Mouse (Mus musculus) CH12.LX (cell line): Measurements from ENCODE around the gene Syne1. TPM values are rescaled to one million over a fixed set of nuclear protein-coding genes. Genes with fewer than 3 reads are reported as not detected.

Experiments
- DNase-seq: peaks from one replicate; pipeline ENCODE4 v3.0.0-alpha.2; 2013; ENCODE audit errors: extremely low read depth
- H3K27ac ChIP-seq: 2 replicates; pipeline ENCODE4 v1.5.1; 2012; ENCODE audit warnings: low read depth, mild to moderate bottlenecking, control low read depth, moderate library complexity; ENCODE audit not compliant: insufficient read depth
- H3K27me3 ChIP-seq: replicated peaks from 2 replicates; pipeline ENCODE3; 2012; ENCODE audit warnings: inconsistent platforms
- H3K36me3 ChIP-seq, 2 experiments: replicated peaks in 1 of 2; 2 replicates each; pipeline versions ENCODE3 to v1.6.1; 2012; ENCODE audit warnings: inconsistent platforms in 1 of 2, low read length in 1 of 2, mild to moderate bottlenecking in 1 of 2, mixed read lengths in 1 of 2, moderate library complexity in 1 of 2; ENCODE audit not compliant: control insufficient read depth in 1 of 2, insufficient read depth in 1 of 2
- H3K4me1 ChIP-seq, 2 experiments: 2 replicates each; pipeline ENCODE4 v1.6.1; 2012; ENCODE audit warnings: inconsistent platforms in 1 of 2, moderate library complexity in 1 of 2; ENCODE audit not compliant: insufficient read depth in 2 of 2, control insufficient read depth in 1 of 2
- H3K4me2 ChIP-seq: 2 replicates; pipeline ENCODE4 v1.6.1; 2012; ENCODE audit warnings: low read depth, mild to moderate bottlenecking, control low read depth; ENCODE audit not compliant: poor library complexity, insufficient read depth, severe bottlenecking
- H3K4me3 ChIP-seq, 3 experiments: fragments of 150-350 bp in 1 of 3; sonication (generic) in 1 of 3; replicated peaks in 1 of 3; 2 replicates each; pipeline versions ENCODE3 to v1.5.1; 2011 to 2012; ENCODE audit warnings: low read depth in 2 of 3, low read length in 2 of 3, mild to moderate bottlenecking in 2 of 3, moderate library complexity in 2 of 3, control low read depth in 1 of 3, improper control_type of control experiment in 1 of 3, inconsistent platforms in 1 of 3, mixed read lengths in 1 of 3; ENCODE audit not compliant: poor library complexity in 1 of 3
- H3K79me2 ChIP-seq: replicated peaks from 2 replicates; pipeline ENCODE4 v1.6.1; 2012; ENCODE audit warnings: mild to moderate bottlenecking, moderate library complexity; ENCODE audit not compliant: control insufficient read depth, poor library complexity, insufficient read depth, severe bottlenecking; ENCODE audit errors: extremely low read depth
- H3K9ac ChIP-seq: 2 replicates; pipeline ENCODE4 v1.6.1; 2012; ENCODE audit warnings: low read depth, mild to moderate bottlenecking, control low read depth, moderate library complexity; ENCODE audit not compliant: insufficient read depth
- H3K9me3 ChIP-seq: replicated peaks from 2 replicates; pipeline ENCODE3; 2012; ENCODE audit warnings: low read length, inconsistent platforms, mixed read lengths
- CHD2 ChIP-seq: IDR thresholded peaks from 2 replicates; pipeline ENCODE4 v1.6.1; 2011; ENCODE audit warnings: low read length, improper control_type of control experiment
- CTCF ChIP-seq, 2 experiments: IDR thresholded peaks in 1 of 2; conservative IDR thresholded peaks in 1 of 2; 2 replicates each; pipeline ENCODE4 v1.5.1; 2011 to 2012; ENCODE audit warnings: low read depth in 2 of 2, low read length in 2 of 2, improper control_type of control experiment in 1 of 2, inconsistent platforms in 1 of 2, mild to moderate bottlenecking in 1 of 2, moderate library complexity in 1 of 2
- HCFC1 ChIP-seq: IDR thresholded peaks from 2 replicates; pipeline ENCODE4 v1.6.1; 2012; ENCODE audit warnings: low read depth, mild to moderate bottlenecking, inconsistent platforms, low read length, improper control_type of control experiment
- JUND ChIP-seq: conservative IDR thresholded peaks from 2 replicates; pipeline ENCODE4 v1.6.1; 2011; ENCODE audit warnings: low read depth, low read length, improper control_type of control experiment
- MEF2A ChIP-seq: IDR thresholded peaks from 2 replicates; pipeline ENCODE4 v1.6.1; 2014; ENCODE audit warnings: low read depth, mild to moderate bottlenecking, inconsistent platforms, low read length, improper control_type of control experiment, borderline replicate concordance
- NRF1 ChIP-seq: IDR thresholded peaks from 2 replicates; pipeline ENCODE4 v1.6.1; 2014; ENCODE audit warnings: low read depth, mild to moderate bottlenecking, inconsistent platforms, low read length, improper control_type of control experiment, moderate library complexity
- POLR2AphosphoS2 ChIP-seq: IDR thresholded peaks from 2 replicates; pipeline ENCODE4 v1.6.1; 2011; ENCODE audit warnings: low read depth, low read length, improper control_type of control experiment
- RAD21 ChIP-seq: IDR thresholded peaks from 2 replicates; pipeline ENCODE4 v1.6.1; 2011; ENCODE audit warnings: low read depth, mild to moderate bottlenecking, low read length, improper control_type of control experiment, moderate library complexity
- SIN3A ChIP-seq: IDR thresholded peaks from 2 replicates; pipeline ENCODE4 v1.6.1; 2012; ENCODE audit warnings: low read length, improper control_type of control experiment, inconsistent platforms
- SMC3 ChIP-seq: IDR thresholded peaks from 2 replicates; pipeline ENCODE4 v1.6.1; 2011; ENCODE audit warnings: low read depth, low read length, improper control_type of control experiment
- TBP ChIP-seq: conservative IDR thresholded peaks from 2 replicates; pipeline ENCODE4 v1.6.1; 2011; ENCODE audit warnings: low read depth, low read length, improper control_type of control experiment
- TCF12 ChIP-seq: IDR thresholded peaks from 2 replicates; pipeline ENCODE4 v1.6.1; 2014; ENCODE audit warnings: low read depth, mild to moderate bottlenecking, inconsistent platforms, low read length, improper control_type of control experiment
- USF1 ChIP-seq: IDR thresholded peaks from 2 replicates; pipeline ENCODE4 v1.6.1; 2014; ENCODE audit warnings: low read depth, mild to moderate bottlenecking, inconsistent platforms, low read length, improper control_type of control experiment
- USF2 ChIP-seq: conservative IDR thresholded peaks from 2 replicates; pipeline ENCODE4 v1.6.1; 2011; ENCODE audit warnings: low read depth, low read length, improper control_type of control experiment
- ZC3H11A ChIP-seq: IDR thresholded peaks from 2 replicates; pipeline ENCODE4 v1.6.1; 2012; ENCODE audit warnings: low read depth, mild to moderate bottlenecking, inconsistent platforms, low read length, improper control_type of control experiment
- ZKSCAN1 ChIP-seq: IDR thresholded peaks from 2 replicates; pipeline ENCODE4 v1.6.1; 2012; ENCODE audit warnings: low read depth, inconsistent platforms, low read length, improper control_type of control experiment, borderline replicate concordance
- ZNF384 ChIP-seq: IDR thresholded peaks from 2 replicates; pipeline ENCODE4 v1.6.1; 2012; ENCODE audit warnings: low read depth, low read length, improper control_type of control experiment, inconsistent platforms
- dilution Hi-C: fragments of 300-500 bp; cut with MboI; formaldehyde crosslinking; loops from 2 replicates; pipeline ENCODE4 v1.14.3; 2020; ENCODE audit warnings: low sequenced_read_pairs; ENCODE audit not compliant: extremely low pct_unique_long_range_greater_than_20kb, extremely low pct_ligation_motif_present
- in situ Hi-C: fragments of 300-500 bp; cut with MboI; formaldehyde crosslinking; loops from 3 replicates; pipeline ENCODE4 v1.14.3; 2019; ENCODE audit warnings: low sequenced_read_pairs, low pct_ligation_motif_present, low pct_unique_long_range_greater_than_20kb, mixed read lengths
- polyA plus RNA-seq: library from polyadenylated mRNA; unstranded; fragments of >175 nt; gene quantifications from 2 replicates; pipeline ENCODE4 v1.2.1, GENCODE M21; 2012; ENCODE audit warnings: low read depth; ENCODE audit not compliant: insufficient read length
- total RNA-seq, 2 experiments: library from RNA; depleted of rRNA; stranded (reverse); fragments of 300-350 nt in 1 of 2; fragments of >200 nt in 1 of 2; gene quantifications; 2 replicates each; pipeline ENCODE4 v1.2.3; 2012 to 2014

The Syne1 gene
- total and polyA plus RNA-seq, 3 experiments: 3.1 to 7.6 (median 3.6) TPM

GRCm38 (mm10) chr10:5161394-5161872 is 389.8 kb downstream of the Syne1 start:
- H3K9me3 ChIP-seq: no peaks in the 10 kb centered on the region
- no peak overlapping the region for H3K9ac ChIP-seq
- in situ Hi-C loops: loop anchor here (25.0 kb wide), 2 partner anchors 549 to 749 kb away; partner anchors contain the start of gene Esr1
- H3K4me2 ChIP-seq: no peak overlapping the region
- no peak overlapping the region for H3K4me3 ChIP-seq
- H3K79me2 ChIP-seq: no peaks in the 10 kb centered on the region
- peaks cover 0 to 14% of the 10 kb centered on the region in 2 experiments for H3K36me3 ChIP-seq
- TF ChIP-seq NRF1 (no peak), HCFC1 (no peak), RAD21 (peak; percentile 92), ZNF384 (no peak), USF1 (no peak), CTCF (conservative IDR thresholded peaks at IDR 0.05 in 1 of 2, IDR thresholded peaks at IDR 0.05 in 1 of 2; ENCODE audit: low read depth in 2 of 2, low read length in 2 of 2) (peak; percentile 52 to 79), ZC3H11A (peak; percentile 27; the same call in 1 of the 2 replicates), SIN3A (no peak), TCF12 (no peak), SMC3 (peak; percentile 74), CHD2 (no peak)
- TF ChIP-seq, all 38 proteins: peak for 4
- peak; percentile 64 for DNase-seq
- dilution Hi-C loops: no loop called here
- peaks cover 0 to 8% of the 10 kb centered on the region in 2 experiments; a peak in 2 of 4 replicates for H3K4me1 ChIP-seq
- H3K27me3 ChIP-seq: no peaks in the 10 kb centered on the region
- no peak overlapping the region for H3K27ac ChIP-seq

GRCm38 (mm10) chr10:5159679-5160078 is 391.6 kb downstream of the Syne1 start:
- H3K79me2 ChIP-seq: no peaks in the 10 kb centered on the region
- H3K4me1 ChIP-seq: peaks cover 0 to 8% of the 10 kb centered on the region in 2 experiments; a peak in 2 of 4 replicates
- H3K36me3 ChIP-seq: peaks cover 0 to 13% of the 10 kb centered on the region in 2 experiments
- no peaks in the 10 kb centered on the region for H3K27me3 ChIP-seq
- TF ChIP-seq ZNF384 (no peak), MEF2A (no peak), ZKSCAN1 (no peak), JUND (no peak), USF2 (no peak), TBP (no peak), POLR2AphosphoS2 (no peak)
- H3K4me2 ChIP-seq: no peak overlapping the region
- dilution Hi-C loops (no loop called here), in situ Hi-C loops (loop anchor here (25.0 kb wide), 2 partner anchors 547 to 747 kb away; partner anchors contain the start of gene Esr1)
- no peak overlapping the region for H3K27ac ChIP-seq
- no peak overlapping the region for H3K9ac ChIP-seq
- H3K4me3 ChIP-seq: no peak overlapping the region
- no peaks in the 10 kb centered on the region for H3K9me3 ChIP-seq
- no peak for DNase-seq
